Mouse (Mus musculus) cerebellum, adult 8-10 months (tissue): ENCODE results near the gene Dnmt3l.
A peak's percentile ranks its signal among the peaks of the same experiment; 100 is the strongest.
"Not testable (repeated sequence)": the region's sequence is repeated elsewhere in the genome, so short reads cannot be mapped to it uniquely, and the experiment has no call there.

Experiments used
- DNase-seq: peaks from one replicate; pipeline ENCODE4 v3.0.0; 2022

Gene Dnmt3l

GRCm38 (mm10) chr10:78086444-78087061 lies 44.8 kb downstream of the Dnmt3l start:
- no peak for DNase-seq

- DNase-seq: no peak
These were observed 45.4 kb downstream of the Dnmt3l start for GRCm38 (mm10) chr10:78087101-78087511.

DNA sequence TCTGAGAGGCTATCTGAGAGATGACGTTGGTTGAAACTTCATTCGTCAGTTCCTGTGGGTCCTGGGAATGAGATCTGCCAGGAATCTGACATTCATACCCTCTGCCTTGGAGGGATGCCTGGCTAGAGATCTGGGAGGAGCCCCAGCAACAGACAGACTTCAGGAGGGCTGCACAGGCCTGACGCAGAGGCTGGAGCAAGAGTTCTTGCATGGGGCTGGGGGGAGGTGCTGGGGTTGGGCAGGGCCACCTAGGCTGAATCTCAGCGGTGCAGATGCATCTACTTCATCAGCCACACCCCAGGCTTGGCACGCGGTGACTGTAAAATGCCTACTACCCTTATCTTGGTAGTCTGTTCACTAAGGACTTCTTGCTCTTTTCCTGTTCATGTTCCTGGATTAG lies 48.5 kb downstream of the Dnmt3l start:
- no peak for DNase-seq

GRCm38 (mm10) chr10:78090706-78091491 lies 49.2 kb downstream of the Dnmt3l start:
- DNase-seq: no peak

GRCm38 (mm10) chr10:78091865-78092724 lies 50.3 kb downstream of the Dnmt3l start:
- no peak for DNase-seq

- no peak for DNase-seq
These were observed 50.9 kb downstream of the Dnmt3l start for GRCm38 (mm10) chr10:78092725-78093029.

GRCm38 (mm10) chr10:78095221-78095620 lies 53.5 kb downstream of the Dnmt3l start:
- no peak for DNase-seq

- DNase-seq: no peak
These were observed 54.5 kb downstream of the Dnmt3l start for GRCm38 (mm10) chr10:78095954-78096931.

DNA sequence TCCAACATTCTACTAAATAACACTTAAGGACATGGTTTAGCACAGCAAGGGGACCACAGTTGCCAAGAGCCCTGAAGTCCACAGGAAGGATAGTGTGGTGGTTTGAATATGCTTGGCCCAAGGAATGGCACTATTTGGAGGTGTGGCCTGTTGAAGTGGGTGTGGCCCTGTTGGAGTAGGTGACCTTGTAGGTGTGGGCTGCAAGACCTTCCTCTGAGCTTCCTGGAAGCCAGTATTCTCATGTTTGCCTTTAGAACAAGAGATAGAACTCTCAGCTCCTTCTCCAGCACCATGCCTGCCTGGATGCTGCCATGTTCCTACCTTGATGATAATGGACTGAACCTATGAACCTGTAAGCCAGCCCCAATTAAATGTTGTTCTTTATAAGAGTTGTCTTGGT lies 58.1 kb downstream of the Dnmt3l start:
- DNase-seq: not testable (repeated sequence)

DNA sequence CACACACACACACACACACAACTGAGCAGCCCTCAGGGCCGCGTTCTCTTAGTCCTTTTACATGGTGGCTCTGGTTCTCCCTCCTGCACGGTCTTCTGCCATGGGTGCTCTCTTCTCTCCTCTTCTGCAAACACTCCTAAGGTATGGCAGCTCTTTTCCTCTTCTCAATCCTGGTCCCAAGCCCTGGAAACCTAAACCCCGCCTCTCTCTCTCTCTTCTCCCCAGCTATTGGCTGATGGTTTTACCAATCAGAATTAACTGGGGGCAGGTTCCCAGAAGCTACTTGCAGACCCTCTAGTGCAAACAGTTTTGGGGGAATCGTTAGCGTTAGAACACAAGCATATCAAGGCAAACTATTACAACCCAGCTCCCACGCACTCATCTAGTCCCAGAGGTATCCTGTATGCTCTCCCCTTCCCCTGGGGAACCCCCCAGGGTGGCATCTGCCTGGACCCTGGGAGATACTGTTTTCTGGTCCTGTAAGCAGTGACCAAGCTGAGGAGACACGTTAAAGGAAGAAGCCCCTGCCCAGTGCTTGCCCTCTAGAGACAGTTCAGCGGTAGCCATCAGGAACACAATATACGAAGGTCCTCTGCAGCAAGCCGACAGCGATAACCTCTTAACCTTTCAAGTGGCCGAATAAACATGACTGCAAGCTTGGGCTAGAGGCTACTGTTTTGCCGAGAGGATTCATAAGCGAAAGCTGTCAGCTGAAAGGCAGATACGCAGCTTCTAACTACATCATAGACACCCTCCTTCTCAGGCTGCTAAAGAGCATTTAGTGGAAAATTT lies 59.4 kb downstream of the Dnmt3l start:
- no peak for DNase-seq

DNA sequence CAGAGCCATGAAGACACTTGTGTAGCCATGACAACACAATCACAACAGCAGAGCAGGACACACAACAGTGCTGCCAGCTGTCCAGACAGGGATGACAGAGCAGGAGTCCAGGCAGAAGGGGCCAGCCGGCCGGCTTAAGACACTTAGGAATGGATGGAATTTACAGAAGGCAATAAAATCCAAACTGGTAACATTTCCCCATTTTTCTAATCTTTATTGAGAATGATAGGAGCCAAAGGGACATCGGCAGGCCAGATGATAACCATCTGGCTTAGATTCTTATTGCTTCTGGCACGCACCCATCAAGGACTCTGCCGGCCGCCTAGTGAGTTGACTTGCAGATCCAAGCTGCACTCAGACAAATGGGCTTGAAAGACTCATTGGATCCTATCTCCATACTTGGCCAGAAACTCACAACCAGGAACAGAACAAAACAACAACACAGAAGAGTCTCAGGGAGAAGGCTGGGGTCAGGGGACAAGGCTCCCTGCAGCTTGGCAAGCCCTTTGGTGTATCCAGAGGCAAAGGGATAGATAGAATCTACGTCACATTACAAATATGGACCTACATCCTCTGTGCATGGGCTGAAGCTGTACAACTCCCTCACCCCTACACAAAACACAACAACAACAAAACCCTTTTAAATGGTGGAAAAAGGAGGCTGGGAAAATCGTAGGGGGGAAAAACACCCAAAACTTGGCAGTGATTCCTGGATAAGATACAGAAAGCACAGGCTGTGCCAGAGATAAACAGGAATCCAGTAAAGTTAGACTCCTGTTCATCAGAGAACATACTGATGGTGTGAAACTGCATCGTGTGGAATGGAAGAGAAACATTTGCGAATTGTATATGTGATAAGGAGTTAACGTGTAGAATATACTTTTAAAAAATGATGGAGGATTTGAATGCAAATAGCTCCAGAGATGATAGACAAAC lies 63.1 kb downstream of the Dnmt3l start:
- no peak for DNase-seq

GRCm38 (mm10) chr10:78105548-78105947 lies 63.8 kb downstream of the Dnmt3l start:
- peak; percentile 37 for DNase-seq
